Mouse (Mus musculus): ENCODE results near the gene Gpr161. TPM values are rescaled to one million over a fixed set of nuclear protein-coding genes. Genes with fewer than 3 reads are reported as not detected.
A peak's percentile ranks its signal among the peaks of the same experiment; 100 is the strongest.
"Not testable (repeated sequence)": the region's sequence is repeated elsewhere in the genome, so short reads cannot be mapped to it uniquely, and the experiment has no call there.

The Gpr161 gene
- polyA plus RNA-seq, 1 experiment: 6.6 TPM

- no peak for DNase-seq (ENCODE audit: low spot score)
These were observed 20.8 kb downstream of the Gpr161 start for GRCm38 (mm10) chr1:165316361-165316760.

GRCm38 (mm10) chr1:165320141-165320934 is 24.7 kb downstream of the Gpr161 start:
- peak; percentile 53 for DNase-seq (ENCODE audit: low spot score)

GRCm38 (mm10) chr1:165321393-165321861 is 25.8 kb downstream of the Gpr161 start:
- DNase-seq (ENCODE audit: low spot score): no peak

- DNase-seq (ENCODE audit: low spot score): no peak
These were observed 26.3 kb downstream of the Gpr161 start for GRCm38 (mm10) chr1:165321891-165322290.

- DNase-seq (ENCODE audit: low spot score): no peak
These were observed 27.3 kb downstream of the Gpr161 start for GRCm38 (mm10) chr1:165322934-165323333.

GRCm38 (mm10) chr1:165327370-165327769 is 31.8 kb downstream of the Gpr161 start:
- no peak for DNase-seq (ENCODE audit: low spot score)

GRCm38 (mm10) chr1:165327831-165328230 is 32.2 kb downstream of the Gpr161 start:
- DNase-seq (ENCODE audit: low spot score): no peak

- not testable (repeated sequence) for DNase-seq (ENCODE audit: low spot score)
These were observed 33.0 kb downstream of the Gpr161 start for GRCm38 (mm10) chr1:165328384-165329289.

- DNase-seq (ENCODE audit: low spot score): no peak
These were observed 35.3 kb downstream of the Gpr161 start for GRCm38 (mm10) chr1:165330859-165331258.

- DNase-seq (ENCODE audit: low spot score): no peak
These were observed 37.2 kb downstream of the Gpr161 start for GRCm38 (mm10) chr1:165332797-165333196.

GRCm38 (mm10) chr1:165342126-165342525 is 46.5 kb downstream of the Gpr161 start:
- DNase-seq (ENCODE audit: low spot score): no peak

- no peak for DNase-seq (ENCODE audit: low spot score)
These were observed 48.9 kb downstream of the Gpr161 start for GRCm38 (mm10) chr1:165344453-165344852.

- no peak for DNase-seq (ENCODE audit: low spot score)
These were observed 53.0 kb downstream of the Gpr161 start for GRCm38 (mm10) chr1:165348627-165349026.

GRCm38 (mm10) chr1:165356347-165356746 is 60.8 kb downstream of the Gpr161 start:
- no peak for DNase-seq (ENCODE audit: low spot score)

GRCm38 (mm10) chr1:165363271-165363670 is 67.7 kb downstream of the Gpr161 start:
- no peak for DNase-seq (ENCODE audit: low spot score)

- no peak for DNase-seq (ENCODE audit: low spot score)
These were observed 69.5 kb downstream of the Gpr161 start for GRCm38 (mm10) chr1:165365057-165365456.

GRCm38 (mm10) chr1:165370990-165371389 is 75.4 kb downstream of the Gpr161 start:
- DNase-seq (ENCODE audit: low spot score): no peak

GRCm38 (mm10) chr1:165373839-165374238 is 78.2 kb downstream of the Gpr161 start:
- DNase-seq (ENCODE audit: low spot score): no peak
